10 mouse cellular contexts compared by ENCODE assay signal in the genomic region with DNA sequence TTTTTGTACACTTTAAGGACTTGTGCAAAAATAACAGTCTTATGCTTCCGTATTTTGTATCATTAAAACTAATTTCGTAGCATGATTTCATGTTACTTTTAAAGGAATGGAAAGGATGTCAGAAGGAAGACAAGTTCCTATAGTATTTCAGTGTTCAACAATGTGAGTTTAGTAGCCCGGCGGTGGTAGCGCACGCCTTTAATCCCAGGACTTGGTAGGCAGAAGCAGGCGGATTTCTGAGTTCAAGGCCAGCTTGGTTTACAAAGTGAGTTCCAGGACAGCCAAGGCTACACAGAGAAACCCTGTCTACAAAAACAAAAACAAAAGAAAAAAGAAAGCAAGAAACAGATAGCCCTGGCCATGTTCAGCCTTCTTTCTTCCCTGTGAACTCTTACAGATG. TPM values are rescaled to one million over a fixed set of nuclear protein-coding genes. Genes with fewer than 3 reads are reported as not detected.
DNase-seq lines count a peak whose midpoint lies in the region; ATAC-seq and TF ChIP-seq lines count a peak whose summit lies in the region.
"Had no signal": no experiment of that assay in that cellular context is flagged by ENCODE, and none has a peak within 500 bp of the region (broad histone marks: within the 10 kb centered on the region; RNA-seq: fewer than 3 reads in every experiment).

No protein-coding gene starts in this region.

- peak overlapping the region; percentile 42 for H3K4me2 ChIP-seq in hindbrain, embryonic 13.5 days
- peak overlapping the region; percentile 55 for H3K4me2 ChIP-seq in midbrain, embryonic 14.5 days (ENCODE audit: low read length)

- H3K9me3 ChIP-seq in hindbrain, embryonic 13.5 days, result no peaks in the 10 kb centered on the region
- no peaks in the 10 kb centered on the region for H3K9me3 ChIP-seq in midbrain, embryonic 14.5 days (ENCODE audit: control insufficient read depth, low read length)
- H3K9me3 ChIP-seq: embryonic facial prominence, embryonic 12.5 days had no signal

- no peak overlapping the region for H3K9ac ChIP-seq in hindbrain, embryonic 13.5 days
- no peak overlapping the region for H3K9ac ChIP-seq in midbrain, embryonic 14.5 days (replicated peaks; ENCODE audit: low read length)

- peak overlapping the region; percentile 93 for H3K4me3 ChIP-seq in left cerebral cortex, adult 2 months
- peak overlapping the region; percentile 48; the same call in 1 of the 2 replicates for H3K4me3 ChIP-seq in cortical plate, adult 2 months (ENCODE audit: insufficient read depth, low read length)
- peak overlapping the region; percentile 84; the same call in 1 of the 2 replicates for H3K4me3 ChIP-seq in hindbrain, embryonic 13.5 days
- peak overlapping the region; percentile 88 for H3K4me3 ChIP-seq in midbrain, embryonic 14.5 days (replicated peaks; ENCODE audit: low read depth, low read length)

- no peak for TF ChIP-seq CTCF in left cerebral cortex, adult 2 months (IDR thresholded peaks at IDR 0.05)
- no peak for TF ChIP-seq CTCF in cortical plate, adult 2 months (IDR thresholded peaks at IDR 0.05; ENCODE audit: extremely low read depth, insufficient read depth, low read length)

- no peaks in the 10 kb centered on the region for H3K36me3 ChIP-seq in hindbrain, embryonic 13.5 days
- H3K36me3 ChIP-seq in midbrain, embryonic 14.5 days (ENCODE audit: control insufficient read depth, insufficient read depth, low read length), result no peaks in the 10 kb centered on the region
- H3K36me3 ChIP-seq: embryonic facial prominence, embryonic 12.5 days had no signal

- WGBS in hindbrain, embryonic 13.5 days, result 72% methylated on average over 7 of the region's 7 CpGs
- WGBS in midbrain, embryonic 14.5 days, result 74% methylated on average over 7 of the region's 7 CpGs

- DNase-seq in left cerebral cortex, adult 2 months (ENCODE audit: extremely low spot score in 1 of 2, low spot score in 2 of 2), result no peak
- DNase-seq in left cerebral cortex, adult 11 months (ENCODE audit: low spot score), result no peak
- no peak for DNase-seq in midbrain, embryonic 14.5 days
- no peak for DNase-seq in Muller cell, postnatal 12 days (ENCODE audit: inconsistent ontology term)
- no peak for DNase-seq in urinary bladder, postnatal 4 days (ENCODE audit: low spot score in 2 of 2)

- peak; percentile 27; the same call in 1 of the 2 replicates for ATAC-seq in hindbrain, embryonic 13.5 days (ENCODE audit: low FRiP score)
- ATAC-seq in midbrain, embryonic 14.5 days (ENCODE audit: low FRiP score, low TSS enrichment), result no peak
- ATAC-seq in frontal cortex, adult (ENCODE audit: low TSS enrichment), result no peak

- H3K4me1 ChIP-seq in cortical plate, adult 2 months (ENCODE audit: control insufficient read depth, insufficient read depth, low read length), result peaks cover 3% of the 10 kb centered on the region
- H3K4me1 ChIP-seq in hindbrain, embryonic 13.5 days (replicated peaks), result peaks cover 15% of the 10 kb centered on the region
- H3K4me1 ChIP-seq in midbrain, embryonic 14.5 days (ENCODE audit: control insufficient read depth, insufficient read depth, low read length), result peaks cover 14% of the 10 kb centered on the region

- no peaks in the 10 kb centered on the region for H3K27me3 ChIP-seq in hindbrain, embryonic 13.5 days
- no peaks in the 10 kb centered on the region for H3K27me3 ChIP-seq in midbrain, embryonic 14.5 days (ENCODE audit: control insufficient read depth, insufficient read depth, low read length)
- H3K27me3 ChIP-seq: embryonic facial prominence, embryonic 12.5 days had no signal

- no peak for TF ChIP-seq POLR2A in cortical plate, adult 2 months (IDR thresholded peaks at IDR 0.05; ENCODE audit: extremely low read depth, insufficient read depth, low read length)

- intact Hi-C loops in left cerebral cortex, adult 2 months (cut with DNase I), result loop anchor here (5.0 kb wide), 1 partner anchor 45 kb away; the partner anchor contains the start of gene Plaa

- peak overlapping the region; percentile 89; the same call in 1 of the 2 replicates for H3K27ac ChIP-seq in left cerebral cortex, adult 2 months
- H3K27ac ChIP-seq in cortical plate, adult 2 months (ENCODE audit: insufficient read depth, low read length), result no peak overlapping the region
- H3K27ac ChIP-seq in hindbrain, embryonic 13.5 days, result no peak overlapping the region
- H3K27ac ChIP-seq in midbrain, embryonic 14.5 days (replicated peaks; ENCODE audit: low read depth, low read length), result no peak overlapping the region

RNA-seq across cellular contexts. Expression of gene Caap1, which starts 0.5 kb away (rescaled TPM):
- total RNA-seq in left cerebral cortex, adult 2 months (2021), result 10 to 100 TPM in 1 of 2 experiments, 1 to 10 TPM in 1; 9.8 to 11.5 TPM
- polyA plus RNA-seq in cortical plate, adult 2 months (2012; rRNA removed), result 8.7 and 9.1 TPM in 2 replicates
- polyA plus RNA-seq in hindbrain, embryonic 13.5 days (2015; fragmentation: Nextera tagmentation; extraction: Ambion mirVana), result 22.1 and 24.8 TPM in 2 replicates
- 22.8 and 24.1 TPM in 2 replicates for polyA plus RNA-seq in midbrain, embryonic 14.5 days (2014; fragmentation: Nextera tagmentation; extraction: Ambion mirVana)

RNA-seq across cellular contexts. Expression of gene Gm10306, which starts 0.8 kb away (rescaled TPM):
- not detected for total RNA-seq in left cerebral cortex, adult 2 months (2021)
- polyA plus RNA-seq in cortical plate, adult 2 months (2012; rRNA removed), result not detected in 2 replicates
- polyA plus RNA-seq in hindbrain, embryonic 13.5 days (2015; fragmentation: Nextera tagmentation; extraction: Ambion mirVana), result 0.96 TPM in 1 of 2 replicates, not detected in the other
- 0.63 TPM in 1 of 2 replicates, not detected in the other for polyA plus RNA-seq in midbrain, embryonic 14.5 days (2014; fragmentation: Nextera tagmentation; extraction: Ambion mirVana)
- polyA plus RNA-seq: embryonic facial prominence, embryonic 12.5 days; thymus, adult 2 months had no signal

RNA-seq across cellular contexts. Expression of gene Plaa, which starts 45.9 kb away (rescaled TPM):
- total RNA-seq in left cerebral cortex, adult 2 months (2021), result 10 to 100 TPM; 40.6 to 42.5 TPM
- 29.6 and 30.6 TPM in 2 replicates for polyA plus RNA-seq in cortical plate, adult 2 months (2012; rRNA removed)
- 81.0 and 82.7 TPM in 2 replicates for polyA plus RNA-seq in hindbrain, embryonic 13.5 days (2015; fragmentation: Nextera tagmentation; extraction: Ambion mirVana)
- 62.7 and 79.5 TPM in 2 replicates for polyA plus RNA-seq in midbrain, embryonic 14.5 days (2014; fragmentation: Nextera tagmentation; extraction: Ambion mirVana)

RNA-seq across cellular contexts. Expression of gene Ift74, which starts 57.1 kb away (rescaled TPM):
- total RNA-seq in left cerebral cortex, adult 2 months (2021), result 10 to 100 TPM; 24.3 to 26.6 TPM
- 14.9 and 16.1 TPM in 2 replicates for polyA plus RNA-seq in cortical plate, adult 2 months (2012; rRNA removed)
- 34.0 and 36.2 TPM in 2 replicates for polyA plus RNA-seq in hindbrain, embryonic 13.5 days (2015; fragmentation: Nextera tagmentation; extraction: Ambion mirVana)
- polyA plus RNA-seq in midbrain, embryonic 14.5 days (2014; fragmentation: Nextera tagmentation; extraction: Ambion mirVana), result 27.8 and 32.2 TPM in 2 replicates
